Mouse (Mus musculus) retina, embryonic 14.5 days (tissue): ENCODE results near the gene Dnajc5.
"Not testable (repeated sequence)": the region's sequence is repeated elsewhere in the genome, so short reads cannot be mapped to it uniquely, and the experiment has no call there.

Experiments
- DNase-seq: peaks from one replicate; pipeline ENCODE4 v3.0.0-alpha.2; 2015; ENCODE audit warnings: low spot score

Gene Dnajc5

GRCm38 (mm10) chr2:181520118-181520935, at the start of gene Dnajc5:
Gene Dnajc5, plus strand, starts transcription at chr2:181520485.
- DNase-seq, result peak; percentile 98

GRCm38 (mm10) chr2:181471246-181471645, 49.0 kb upstream of the Dnajc5 start:
- DNase-seq, result no peak

GRCm38 (mm10) chr2:181472256-181472827, 47.9 kb upstream of the Dnajc5 start:
- no peak for DNase-seq

- DNase-seq, result no peak
These were observed 37.2 kb upstream of the Dnajc5 start for GRCm38 (mm10) chr2:181483120-181483519.

GRCm38 (mm10) chr2:181483562-181484318, 36.5 kb upstream of the Dnajc5 start:
- peak; percentile 43 for DNase-seq

- no peak for DNase-seq
These were observed 35.6 kb upstream of the Dnajc5 start for GRCm38 (mm10) chr2:181484456-181485233.

DNA sequence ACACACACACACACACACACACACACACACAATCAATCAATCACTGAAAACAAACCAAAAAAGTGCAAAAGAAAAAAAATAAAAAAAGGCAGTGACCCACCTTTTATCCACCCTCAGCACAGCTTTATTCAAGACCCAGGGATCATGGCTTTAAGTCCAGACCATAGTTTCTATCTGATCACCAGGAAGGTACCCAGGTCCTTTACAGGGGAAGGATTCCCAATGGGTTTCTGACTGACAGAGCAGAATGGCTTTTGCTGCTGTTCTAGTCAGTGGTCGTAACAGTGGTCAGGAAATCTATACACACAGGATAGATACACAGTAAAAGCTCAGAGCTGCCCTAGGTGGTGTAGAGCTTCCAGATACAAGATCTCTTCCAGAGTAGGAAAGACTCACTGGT, 34.5 kb upstream of the Dnajc5 start:
- peak; percentile 16 for DNase-seq

GRCm38 (mm10) chr2:181487338-181488277, 32.7 kb upstream of the Dnajc5 start:
- DNase-seq, result peak; percentile 13

DNA sequence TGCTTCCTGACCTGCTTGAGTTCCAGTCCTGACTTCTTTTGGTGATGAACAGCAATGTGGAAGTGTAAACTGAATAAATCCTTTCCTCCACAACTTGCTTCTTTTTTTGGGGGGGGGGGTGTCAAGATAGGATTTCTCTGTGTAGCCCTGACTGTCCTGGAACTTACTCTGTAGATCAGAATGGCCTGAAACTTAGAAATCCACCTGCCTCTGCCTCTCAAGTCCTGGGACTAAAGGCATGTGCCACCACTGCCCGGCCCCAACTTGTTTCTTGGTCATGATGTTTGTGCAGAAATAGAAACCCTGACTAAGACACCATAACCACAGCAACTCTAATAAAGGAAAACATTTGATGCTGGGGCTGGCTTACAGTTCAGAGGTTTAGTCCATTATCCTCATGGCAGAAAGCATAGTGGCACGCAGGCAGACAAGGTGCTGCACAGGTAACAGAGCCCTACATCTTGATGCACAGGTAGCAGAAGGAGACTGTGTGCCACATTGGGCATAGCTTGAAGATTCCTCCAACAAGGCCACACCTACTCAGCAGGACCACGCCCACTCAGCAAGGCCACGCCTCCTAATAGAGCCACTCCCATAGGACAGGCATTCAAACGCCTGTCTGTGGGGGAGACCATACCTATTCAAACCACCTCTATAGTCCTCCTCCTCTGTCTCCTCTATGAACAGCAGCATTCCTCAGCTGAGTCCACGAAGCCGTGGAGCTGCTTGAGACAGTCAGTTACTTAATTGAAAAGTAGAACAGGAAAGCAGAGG, 28.7 kb upstream of the Dnajc5 start:
- peak; percentile 48 for DNase-seq

DNA sequence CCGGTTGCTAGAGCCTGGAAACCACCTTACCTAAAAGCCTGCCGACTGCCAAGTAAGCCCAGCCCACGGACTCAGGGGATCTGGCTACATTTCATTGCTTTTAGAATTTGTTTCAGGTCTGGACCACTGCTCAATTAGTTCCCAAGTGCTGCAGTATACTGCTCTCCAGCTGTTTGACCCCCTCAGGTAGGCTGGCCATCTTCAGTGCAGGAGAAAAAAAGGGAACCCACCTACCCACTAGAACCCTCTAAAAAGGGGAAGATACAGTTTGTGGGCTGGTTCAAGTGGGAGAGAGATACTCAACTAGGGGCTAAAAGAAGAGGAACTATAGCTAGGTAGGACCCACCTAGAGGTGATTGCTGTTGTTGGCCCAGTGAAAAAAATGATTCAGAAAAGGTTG, 28.1 kb upstream of the Dnajc5 start:
- DNase-seq, result no peak

GRCm38 (mm10) chr2:181493156-181493927, 26.9 kb upstream of the Dnajc5 start, which contains the start of gene Abhd16b:
Gene Abhd16b, plus strand, starts transcription at chr2:181493206.
- DNase-seq, result no peak

DNA sequence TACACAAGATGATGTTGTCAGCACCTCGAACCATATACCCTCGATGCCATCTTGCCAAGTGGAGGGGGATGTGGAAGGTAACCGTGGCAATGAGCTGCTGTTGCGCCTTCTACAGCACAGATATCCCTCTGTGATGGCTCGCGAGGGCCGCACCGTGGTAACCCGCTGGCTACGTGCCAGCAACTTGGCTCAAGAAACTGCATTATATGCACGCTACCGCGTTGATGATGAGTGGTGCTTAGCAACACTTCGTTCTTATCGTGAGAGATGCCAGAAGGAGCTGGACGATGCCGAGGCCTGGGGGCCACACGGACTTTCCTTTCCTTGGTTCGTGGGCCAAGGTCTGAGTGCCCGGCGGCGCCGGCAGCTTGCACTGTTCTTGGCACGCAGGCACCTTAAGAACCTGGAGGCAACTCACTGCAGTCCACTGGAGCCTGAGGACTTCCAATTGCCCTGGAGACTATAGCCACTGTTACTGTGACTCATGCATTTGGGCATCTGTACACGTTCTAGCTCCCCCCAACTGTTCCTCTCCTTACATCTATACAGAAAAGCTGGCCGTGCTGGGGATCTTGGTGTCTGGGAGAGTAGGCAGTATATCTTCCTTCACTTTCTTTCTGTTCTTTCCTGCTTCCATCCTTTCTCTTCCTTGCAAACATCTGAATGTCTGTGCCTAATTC, 25.9 kb upstream of the Dnajc5 start:
- DNase-seq, result no peak

GRCm38 (mm10) chr2:181495845-181496244, 24.4 kb upstream of the Dnajc5 start:
- DNase-seq, result not testable (repeated sequence)

GRCm38 (mm10) chr2:181496281-181496680, 24.0 kb upstream of the Dnajc5 start:
- peak; percentile 71 for DNase-seq

- DNase-seq, result peak; percentile 96
These were observed 23.3 kb upstream of the Dnajc5 start, which contains the start of gene Tpd52l2 for GRCm38 (mm10) chr2:181496831-181497547. Gene Tpd52l2, plus strand, starts transcription at chr2:181497142.

GRCm38 (mm10) chr2:181497548-181497875, 22.8 kb upstream of the Dnajc5 start:
- DNase-seq, result peak; percentile 67

- DNase-seq, result no peak
These were observed 21.6 kb upstream of the Dnajc5 start for GRCm38 (mm10) chr2:181498644-181499043.

DNA sequence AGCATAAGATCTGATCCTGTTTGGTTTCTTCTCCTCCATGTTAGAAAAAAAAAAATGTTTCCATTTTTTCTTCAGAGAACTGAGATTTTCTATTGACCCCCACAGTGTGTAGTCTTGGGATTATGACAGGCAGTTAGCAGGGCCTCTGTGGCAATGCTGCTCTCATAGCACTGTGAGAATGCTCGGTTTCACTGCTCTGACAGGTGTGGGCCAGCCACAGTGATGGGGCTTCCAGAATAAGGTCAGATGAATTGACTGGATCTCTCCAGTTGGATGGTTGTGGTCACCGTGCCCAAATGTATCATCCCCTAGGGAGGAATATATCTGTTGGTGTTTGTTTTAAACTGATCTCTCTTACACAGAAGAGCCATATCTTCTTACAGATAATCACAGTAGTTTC, 11.1 kb upstream of the Dnajc5 start:
- DNase-seq, result no peak
